8 mouse cellular contexts compared by ENCODE assay signal in genomic region chr5:23674829-23675498, GRCm38 (mm10). TPM values are rescaled to one million over a fixed set of nuclear protein-coding genes. Genes with fewer than 3 reads are reported as not detected.
A peak's percentile ranks its signal among the peaks of the same experiment; 100 is the strongest.
DNase-seq lines count a peak whose midpoint lies in the region; ATAC-seq and TF ChIP-seq lines count a peak whose summit lies in the region.

No protein-coding gene starts in this region.

- H3K9me3 ChIP-seq in forebrain, embryonic 16.5 days (ENCODE audit: control insufficient read depth, low read length) = no peaks in the 10 kb centered on the region
- H3K9me3 ChIP-seq in lung, postnatal 0 days (ENCODE audit: low read length) = no peaks in the 10 kb centered on the region

- ATAC-seq in forebrain, embryonic 16.5 days = peak; percentile 68
- peak; percentile 46 for ATAC-seq in lung, postnatal 0 days

- peaks cover 12% of the 10 kb centered on the region; the same call in 1 of the 2 replicates for H3K4me1 ChIP-seq in forebrain, embryonic 16.5 days (replicated peaks; ENCODE audit: control insufficient read depth, insufficient read depth, low read length)
- H3K4me1 ChIP-seq in lung, postnatal 0 days (ENCODE audit: insufficient read depth, low read depth, low read length) = no peaks in the 10 kb centered on the region

- no peaks in the 10 kb centered on the region for H3K36me3 ChIP-seq in forebrain, embryonic 16.5 days (ENCODE audit: control insufficient read depth, insufficient read depth)
- H3K36me3 ChIP-seq in lung, postnatal 0 days (ENCODE audit: insufficient read depth, low read length) = no peaks in the 10 kb centered on the region

- WGBS in forebrain, embryonic 16.5 days = under 1% methylated on average over 59 of the region's 61 CpGs
- WGBS in lung, postnatal 0 days = under 1% methylated on average over 47 of the region's 61 CpGs

- intact Hi-C loops in heart, postnatal 36 days (cut with DNase I) = loop anchor here (5.0 kb wide), 2 partner anchors 58 to 82 kb away; no protein-coding TSS in a partner anchor

- no peaks in the 10 kb centered on the region for H3K27me3 ChIP-seq in forebrain, embryonic 16.5 days (replicated peaks; ENCODE audit: control insufficient read depth, insufficient read depth, low read length)
- no peaks in the 10 kb centered on the region for H3K27me3 ChIP-seq in lung, postnatal 0 days (replicated peaks; ENCODE audit: insufficient read depth, low read length)

- TF ChIP-seq CTCF in lung, postnatal 0 days (IDR thresholded peaks at IDR 0.05) = peak; percentile 52

- H3K9ac ChIP-seq in forebrain, embryonic 16.5 days (replicated peaks; ENCODE audit: low read depth, low read length) = peak overlapping the region; percentile 94
- peak overlapping the region; percentile 60 for H3K9ac ChIP-seq in lung, postnatal 0 days (replicated peaks; ENCODE audit: low read depth)

- DNase-seq in ES-CJ7 (ENCODE audit: low read depth, low spot score) = peak; percentile 40
- DNase-seq in cerebellum, adult 11 months = peak; percentile 38
- peak; percentile 54 to 70 for DNase-seq in heart, postnatal 36 days
- DNase-seq in layer of hippocampus, adult 9-11 months = peak; percentile 50
- peak; percentile 68 for DNase-seq in lung, postnatal 0 days (ENCODE audit: low spot score)
- DNase-seq in ovary, postnatal 14 days (ENCODE audit: low spot score) = peak; percentile 42
- peak; percentile 66 for DNase-seq in thymus, postnatal 14 days

- TF ChIP-seq EP300 in lung, postnatal 0 days (IDR thresholded peaks at IDR 0.05) = no peak

- H3K4me3 ChIP-seq in forebrain, embryonic 16.5 days (replicated peaks; ENCODE audit: low read length) = peak overlapping the region; percentile 96
- H3K4me3 ChIP-seq in lung, postnatal 0 days (ENCODE audit: low read depth, low read length) = peak overlapping the region; percentile 86

- H3K4me2 ChIP-seq in forebrain, embryonic 16.5 days (ENCODE audit: low read length) = peak overlapping the region; percentile 61
- H3K4me2 ChIP-seq in lung, postnatal 0 days (replicated peaks; ENCODE audit: low read depth, low read length) = peak overlapping the region; percentile 94

- peak overlapping the region; percentile 70 for H3K27ac ChIP-seq in forebrain, embryonic 16.5 days (ENCODE audit: low read length)
- H3K27ac ChIP-seq in lung, postnatal 0 days (ENCODE audit: low read length) = peak overlapping the region; percentile 38; the same call in 1 of the 2 replicates

RNA-seq across cellular contexts. Expression of gene Srpk2, which starts 9.5 kb away (rescaled TPM):
- polyA plus RNA-seq in forebrain, embryonic 16.5 days (2015; fragmentation: Nextera tagmentation; extraction: Ambion mirVana) = 101 and 102 TPM in 2 replicates
- total RNA-seq in heart, postnatal 36 days (2021) = 10 to 100 TPM; 35.9 to 36.5 TPM
- polyA plus RNA-seq in lung, postnatal 0 days (2015; fragmentation: Nextera tagmentation; extraction: Ambion mirVana) = 38.1 and 43.8 TPM in 2 replicates

Comparison
In these comparisons a context has a peak if more than half of its experiments do, and no peak if none do; other contexts are left out.
1. Peak in every context shown above with its lines: DNase-seq, ATAC-seq, H3K4me3 ChIP-seq and H3K27ac ChIP-seq.